Mouse (Mus musculus): ENCODE results near the gene Zbtb40.

DNA sequence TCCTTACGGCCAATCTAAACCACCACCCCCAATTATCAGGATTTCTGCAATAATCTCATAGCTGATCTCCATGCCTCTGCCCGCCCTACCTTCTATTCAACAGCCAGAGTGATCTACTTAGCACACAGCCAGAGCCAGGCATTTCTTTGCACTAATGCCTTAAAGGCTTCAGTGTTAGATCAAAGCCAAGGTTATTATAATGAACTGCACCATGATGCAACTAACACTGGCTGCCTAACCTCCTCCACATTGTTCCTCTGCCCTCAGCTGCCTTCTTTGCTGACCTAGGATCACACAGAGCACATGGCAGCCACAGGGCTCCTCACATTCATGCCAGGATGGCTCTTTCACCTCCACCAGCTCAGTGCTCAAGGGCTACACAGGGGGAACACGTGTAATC lies 28.5 kb downstream of the Zbtb40 start:
- TF ChIP-seq CTCF (IDR thresholded peaks at IDR 0.05; ENCODE audit: low read depth) (no peak), EP300 (IDR thresholded peaks at IDR 0.05; ENCODE audit: low read depth) (no peak)
